Mouse (Mus musculus) lung, postnatal 0 days (tissue): Measurements from ENCODE around the gene AL607142.1.

Source experiments
- CTCF ChIP-seq: IDR thresholded peaks from 2 replicates; pipeline ENCODE4 v1.5.1; 2016; ENCODE audit warnings: antibody characterized with exemption, mild to moderate bottlenecking
- EP300 ChIP-seq: IDR thresholded peaks from 2 replicates; pipeline ENCODE4 v1.6.1; 2016; ENCODE audit warnings: antibody characterized with exemption, mild to moderate bottlenecking, control low read depth

DNA sequence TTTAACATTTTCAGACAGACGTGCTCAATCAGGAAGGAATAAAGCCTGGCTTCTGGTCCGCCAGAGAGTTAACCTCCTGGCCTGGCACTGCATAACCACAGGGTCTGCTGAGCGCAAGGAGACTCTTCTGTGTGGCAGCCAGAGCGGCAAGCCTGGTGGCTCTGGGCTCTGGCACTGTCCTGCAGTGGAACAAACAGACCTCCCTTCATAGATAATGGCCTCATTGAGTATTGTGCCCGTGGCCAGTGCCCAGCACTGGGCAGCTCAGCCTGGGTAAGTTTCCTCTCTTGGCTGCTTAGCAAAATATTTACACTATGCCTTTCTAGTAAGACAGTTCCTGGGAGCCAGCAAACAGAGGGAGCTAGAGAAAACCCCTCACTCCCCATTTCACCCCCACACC lies 9.3 kb downstream of the AL607142.1 start:
- TF ChIP-seq CTCF = no peak
- no peak for TF ChIP-seq EP300
